Mouse (Mus musculus) layer of hippocampus, postnatal 14 days (tissue): ENCODE measurements around the gene Nfu1. TPM values are rescaled to one million over a fixed set of nuclear protein-coding genes. Genes with fewer than 3 reads are reported as not detected.
A peak's percentile ranks its signal among the peaks of the same experiment; 100 is the strongest.
"Not testable (repeated sequence)": the region's sequence is repeated elsewhere in the genome, so short reads cannot be mapped to it uniquely, and the experiment has no call there.

Experiments
- DNase-seq, 2 experiments: peaks; one replicate each; pipeline ENCODE4 v3.0.0; 2021 to 2022; ENCODE audit warnings: low spot score in 2 of 2, mixed read lengths in 1 of 2
- total RNA-seq, 2 experiments: library from RNA; stranded (reverse); gene quantifications; 2 replicates each; pipeline ENCODE4 v1.2.3; 2021

Nfu1 gene
- total RNA-seq, 2 experiments from 2014 or later, result 55.3 to 60.7 TPM

DNA sequence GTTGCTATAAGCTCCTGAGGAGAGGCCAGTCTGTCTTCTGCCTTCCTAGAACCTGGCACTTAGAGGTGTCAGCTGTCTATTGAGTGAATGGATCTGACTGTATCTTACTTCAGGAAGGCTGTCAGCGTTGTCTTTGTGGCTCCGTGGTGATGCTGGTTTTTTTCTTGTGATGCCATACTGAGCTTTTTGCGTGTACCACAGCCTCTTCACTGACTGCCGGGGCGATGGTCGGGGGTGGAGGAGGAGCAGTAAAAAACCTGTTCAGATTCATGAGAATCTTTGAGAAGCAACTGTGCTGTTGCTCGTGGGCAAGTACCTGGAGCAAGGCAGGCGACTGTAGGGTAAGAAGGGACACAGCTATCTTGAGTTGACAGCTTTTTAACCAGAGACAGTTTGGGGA, 9.8 kb downstream of the Nfu1 start:
- DNase-seq, result no peak

DNA sequence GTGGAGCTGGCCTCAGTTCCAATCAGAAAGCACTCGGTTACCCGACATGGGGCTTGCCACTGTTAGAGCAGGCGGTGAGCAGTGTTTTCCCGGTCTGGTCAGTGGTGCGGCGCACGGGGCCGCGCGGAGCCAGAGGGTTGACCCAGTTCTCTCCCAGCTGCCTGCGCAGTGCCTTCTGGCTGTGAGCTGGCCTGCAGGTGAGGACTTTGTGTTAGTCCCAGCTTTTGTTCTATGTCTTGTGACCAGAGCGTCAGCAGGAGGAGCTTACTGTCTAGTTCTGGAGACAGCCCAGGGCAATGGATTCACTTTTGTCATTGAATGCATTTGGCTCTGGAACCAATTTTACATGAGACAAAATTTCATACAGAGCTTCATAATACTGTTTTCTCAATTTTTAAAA, 12.8 kb downstream of the Nfu1 start:
- no peak for DNase-seq

DNA sequence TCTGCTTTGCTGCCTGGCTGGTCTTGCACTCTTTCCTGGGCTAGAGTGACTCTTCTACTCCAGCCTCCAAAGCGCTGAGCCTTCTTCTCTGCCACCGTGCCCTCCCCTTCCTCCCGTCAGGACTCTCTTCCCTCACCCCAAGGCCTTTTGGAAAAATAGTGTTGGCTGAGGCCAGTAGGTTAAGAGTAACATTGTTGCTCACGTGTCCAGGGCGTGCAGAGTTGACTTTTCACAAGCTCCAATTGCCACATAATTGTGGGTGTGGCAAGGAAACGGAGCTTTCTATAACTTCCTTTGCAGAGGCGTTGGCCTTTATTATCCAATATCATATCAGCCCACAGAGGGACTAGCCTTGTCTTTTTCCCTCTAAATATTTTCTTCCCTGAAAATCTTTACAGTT, 17.9 kb downstream of the Nfu1 start:
- no peak for DNase-seq

DNA sequence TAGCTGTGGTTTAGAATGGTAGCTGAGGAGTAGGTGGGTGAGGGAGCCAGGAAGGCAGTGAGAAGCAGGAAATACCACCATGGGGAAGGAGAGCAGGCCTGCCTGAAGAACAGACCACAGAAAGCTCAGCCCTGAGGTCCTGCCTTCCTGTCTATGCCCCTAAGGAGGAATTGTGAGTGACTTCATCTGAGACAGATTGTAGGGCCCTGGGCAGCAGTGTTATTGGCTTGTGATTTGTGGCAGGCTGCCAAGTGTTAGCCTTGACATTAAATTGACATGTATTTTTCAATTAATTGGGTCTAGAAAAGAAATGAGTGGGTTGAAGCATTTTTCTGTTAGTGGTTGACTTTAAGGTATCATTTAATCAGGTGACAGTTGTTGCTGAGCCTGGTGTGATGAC, 19.8 kb downstream of the Nfu1 start:
- no peak for DNase-seq

DNA sequence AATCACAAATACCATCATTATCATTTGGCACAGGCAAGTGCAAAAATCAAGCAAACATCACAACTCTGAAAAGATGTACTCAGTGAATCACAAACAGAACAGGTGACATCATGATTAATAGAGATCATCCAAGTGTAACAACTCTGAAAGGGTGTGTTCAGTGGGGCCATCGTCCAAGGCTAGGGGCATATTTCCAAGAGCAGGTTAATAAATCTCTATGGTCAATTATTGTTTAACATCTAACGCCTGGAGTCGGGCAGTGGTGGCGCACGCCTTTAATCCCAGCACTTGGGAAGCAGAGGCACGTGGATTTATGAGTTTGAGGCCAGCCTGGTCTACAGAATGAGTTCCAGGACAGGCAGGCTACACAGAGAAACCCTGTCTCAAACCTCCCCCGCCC, 22.3 kb downstream of the Nfu1 start:
- not testable (repeated sequence) for DNase-seq

DNA sequence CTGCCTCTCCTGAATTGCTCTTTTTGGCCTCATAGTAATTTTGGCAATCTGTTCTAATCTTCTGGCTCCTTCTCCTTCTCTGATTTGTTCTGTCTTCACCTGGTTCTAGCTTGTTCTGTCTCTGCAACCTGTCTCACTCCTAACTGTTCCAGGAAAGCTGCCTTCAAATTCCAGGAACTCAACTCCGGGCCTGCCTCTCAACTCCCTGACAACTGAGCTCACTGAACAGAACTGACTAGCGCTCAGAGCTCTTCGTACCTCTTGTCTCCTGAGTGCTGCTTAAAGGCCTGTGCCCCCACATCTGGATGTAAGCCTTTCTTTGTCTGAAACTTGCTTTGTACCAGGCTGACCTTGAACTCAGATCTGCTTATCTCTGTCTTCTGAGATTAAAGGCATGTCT, 23.4 kb downstream of the Nfu1 start:
- DNase-seq, result no peak

DNA sequence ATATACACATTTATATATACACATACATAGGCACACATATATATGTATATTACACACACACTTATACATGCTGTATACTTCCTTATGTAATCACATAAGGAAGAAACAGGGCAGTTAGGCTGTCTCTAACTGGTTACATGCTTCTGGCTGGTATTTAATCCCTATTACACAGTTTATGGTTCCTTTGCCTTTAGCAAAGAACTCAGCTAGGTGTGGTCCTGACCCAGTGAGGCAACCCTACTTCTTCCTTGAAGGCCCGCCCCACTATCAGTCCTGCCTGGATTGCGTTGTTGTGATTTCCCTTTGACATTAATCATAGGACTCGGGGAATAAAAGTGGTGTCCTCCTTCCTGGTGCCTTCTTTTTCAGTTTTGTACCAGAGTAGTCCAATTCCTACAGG, 25.4 kb downstream of the Nfu1 start:
- DNase-seq, result no peak

DNA sequence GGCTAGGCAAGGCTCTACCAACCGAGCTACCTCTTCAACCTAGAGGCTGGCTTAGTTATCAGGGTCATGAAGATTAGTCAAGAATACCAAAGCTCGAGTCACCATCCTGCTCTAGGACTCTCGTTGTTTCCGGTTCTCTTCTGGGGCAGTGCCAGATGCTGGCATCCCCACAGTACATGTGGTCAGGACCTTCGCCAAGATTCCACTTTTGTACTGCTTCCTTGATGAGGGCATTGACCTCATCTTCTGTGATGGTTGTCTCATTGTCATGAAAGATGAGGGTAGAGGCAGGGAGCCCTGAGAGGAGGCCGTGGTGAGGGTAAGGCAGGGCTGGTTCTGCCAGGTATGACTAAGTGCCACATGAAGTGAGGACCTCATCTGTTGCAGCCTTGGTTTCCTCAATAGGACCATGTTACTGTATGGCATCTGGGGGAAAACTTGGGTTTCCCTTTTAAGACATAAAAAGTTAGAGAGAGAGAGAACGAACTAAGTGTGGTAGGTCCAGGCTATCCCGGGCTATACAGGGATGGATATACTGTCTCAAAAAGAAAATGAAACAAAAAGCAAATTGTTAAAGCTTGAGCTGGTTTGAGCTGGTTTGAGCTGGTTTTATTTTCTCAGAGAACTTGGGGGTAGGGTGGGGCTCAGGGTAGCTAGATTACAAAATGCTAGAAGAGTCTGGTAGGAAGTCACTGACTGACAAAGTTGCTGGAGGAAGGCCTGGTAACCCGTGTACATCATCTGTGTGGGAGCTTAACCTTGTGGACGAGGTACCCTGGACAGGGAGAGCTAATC, 29.0 kb downstream of the Nfu1 start:
- no peak for DNase-seq

DNA sequence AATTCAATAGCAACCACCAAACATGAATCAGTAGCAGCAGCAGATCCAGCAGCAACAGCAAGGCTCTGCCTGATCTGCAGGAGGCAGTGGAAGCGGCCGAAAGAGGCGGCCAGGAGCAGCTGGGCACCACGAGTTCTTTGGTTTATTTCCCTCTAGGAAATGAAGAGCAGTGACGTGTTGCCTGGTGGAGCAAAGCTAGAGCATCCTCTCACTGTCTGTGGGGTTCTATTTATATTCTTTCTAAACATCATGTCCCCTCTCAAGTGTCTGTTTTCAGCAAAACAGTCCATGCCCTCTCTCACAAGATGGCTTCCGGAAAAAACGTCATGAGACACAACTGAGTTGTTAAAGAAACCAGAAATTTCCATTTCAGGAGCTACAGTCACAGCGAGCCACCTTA, 30.1 kb downstream of the Nfu1 start:
- DNase-seq, result no peak

DNA sequence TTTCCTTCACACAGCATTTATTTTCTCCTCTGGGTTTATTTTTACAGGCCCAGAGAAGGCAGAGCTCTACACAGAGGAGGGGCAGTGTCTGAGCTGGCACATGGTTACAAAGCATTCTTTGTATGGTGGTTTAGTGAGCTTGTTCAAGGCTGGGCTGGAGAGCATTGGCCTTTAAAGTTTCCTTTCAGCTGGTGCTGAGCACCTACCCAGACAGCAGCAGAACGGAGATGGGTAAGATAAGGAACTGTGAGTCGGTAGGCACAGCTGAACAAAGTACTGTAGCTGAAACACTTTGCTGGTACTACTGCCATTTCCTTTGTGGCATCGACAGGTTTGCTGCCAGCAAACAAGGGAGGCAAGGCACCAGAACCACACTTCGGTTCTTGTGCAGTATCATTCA, 31.9 kb downstream of the Nfu1 start:
- DNase-seq, result peak in 1 of 2 experiments; percentile 33

DNA sequence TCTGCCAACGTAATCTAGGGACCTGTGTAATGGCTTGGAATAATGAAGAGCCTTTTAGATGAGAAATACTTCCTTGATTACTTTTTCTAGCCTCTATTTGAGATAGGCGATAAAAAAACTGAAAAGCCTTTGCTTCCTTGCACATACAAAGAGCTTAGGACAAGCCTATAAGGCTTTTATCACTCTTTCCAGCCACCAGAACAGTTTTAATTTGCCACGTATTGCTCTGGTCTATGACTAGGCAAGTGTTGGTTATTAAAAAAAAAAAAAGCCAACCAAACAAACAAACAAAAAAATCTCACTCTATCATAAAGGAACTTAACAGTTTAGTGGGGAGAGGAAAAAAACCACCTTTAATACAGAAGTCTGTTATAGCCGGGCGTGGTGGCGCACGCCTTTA, 32.4 kb downstream of the Nfu1 start:
- DNase-seq, result no peak

DNA sequence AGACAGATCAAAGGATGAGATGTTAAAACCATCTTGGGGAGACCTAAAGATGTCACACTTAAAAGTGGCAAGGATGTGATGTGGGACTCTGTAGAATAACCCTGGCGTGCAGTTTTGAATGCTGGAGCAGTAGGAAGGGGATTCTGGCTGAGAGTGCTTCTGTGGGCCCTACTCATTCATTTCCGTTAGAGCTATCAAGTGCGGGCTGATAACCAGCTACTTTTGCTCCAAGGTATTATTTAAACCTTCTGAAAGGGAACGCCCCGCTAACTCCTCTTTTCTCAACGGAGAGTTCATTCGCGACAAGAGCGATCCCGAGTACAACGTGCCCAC, 32.9 kb downstream of the Nfu1 start:
- no peak for DNase-seq

DNA sequence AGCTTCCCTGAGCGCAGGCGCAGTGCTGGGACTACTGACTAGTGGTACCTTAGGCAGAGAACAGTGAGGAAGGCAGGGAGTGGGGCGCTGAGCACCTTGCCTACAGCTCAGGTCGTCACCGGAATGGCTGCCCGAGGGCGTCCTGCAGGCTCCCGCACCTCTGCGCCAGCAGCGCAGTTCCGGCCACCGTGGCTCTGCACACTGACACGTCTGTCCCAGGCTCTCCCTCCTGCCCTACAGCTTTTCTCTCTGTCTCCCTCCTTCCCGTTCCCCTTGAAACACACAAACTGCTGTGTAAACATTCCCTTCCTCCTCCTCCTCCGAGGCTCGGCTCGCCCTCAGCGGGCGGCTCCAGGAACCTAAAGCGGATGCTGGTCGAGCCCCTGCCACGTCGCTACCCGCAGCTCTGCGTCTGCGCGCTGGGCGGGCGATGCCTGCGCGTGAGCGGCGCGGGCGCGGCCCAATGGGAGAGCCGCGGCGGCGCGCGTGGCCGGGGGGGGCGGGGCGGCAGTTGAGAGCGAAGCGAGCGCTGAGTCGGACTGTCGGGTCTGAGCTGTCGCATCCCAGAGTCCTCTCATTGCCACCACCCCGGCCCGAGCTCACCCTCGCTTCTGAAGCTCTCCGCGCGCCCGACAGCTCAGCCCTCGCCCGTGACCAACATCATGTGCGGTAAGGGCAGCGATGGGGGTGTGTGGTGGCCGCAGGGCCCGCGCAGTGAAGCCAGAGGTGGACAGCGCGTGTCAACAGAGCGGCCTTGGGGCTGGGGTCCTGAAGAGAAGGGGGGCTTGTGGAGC, 33.5 kb downstream of the Nfu1 start, which contains the start of gene Gfpt1:
Gene Gfpt1 (plus strand): TSS at position 510 of the 794 bp plus-strand sequence.
- DNase-seq, result peak; percentile 91 to 94

DNA sequence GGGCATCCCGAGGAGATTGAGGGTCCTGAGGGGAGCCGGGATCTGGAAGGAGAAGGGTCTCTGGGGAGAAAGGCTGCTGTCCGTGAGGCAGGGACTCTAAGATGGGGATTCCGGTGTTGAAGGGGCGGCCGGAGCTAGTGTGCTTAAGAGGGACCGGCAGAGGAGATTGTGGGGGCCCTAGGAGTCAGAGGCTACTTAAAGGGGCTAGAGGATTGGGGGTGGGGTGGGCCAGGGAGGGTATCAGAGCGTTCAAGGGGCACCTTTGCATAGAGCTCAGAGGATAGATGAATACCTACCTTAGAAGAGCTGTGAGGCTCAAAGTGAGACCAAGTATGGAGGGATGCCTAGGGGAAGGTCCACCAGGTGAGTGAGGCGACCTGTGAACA, 34.1 kb downstream of the Nfu1 start:
- no peak for DNase-seq

DNA sequence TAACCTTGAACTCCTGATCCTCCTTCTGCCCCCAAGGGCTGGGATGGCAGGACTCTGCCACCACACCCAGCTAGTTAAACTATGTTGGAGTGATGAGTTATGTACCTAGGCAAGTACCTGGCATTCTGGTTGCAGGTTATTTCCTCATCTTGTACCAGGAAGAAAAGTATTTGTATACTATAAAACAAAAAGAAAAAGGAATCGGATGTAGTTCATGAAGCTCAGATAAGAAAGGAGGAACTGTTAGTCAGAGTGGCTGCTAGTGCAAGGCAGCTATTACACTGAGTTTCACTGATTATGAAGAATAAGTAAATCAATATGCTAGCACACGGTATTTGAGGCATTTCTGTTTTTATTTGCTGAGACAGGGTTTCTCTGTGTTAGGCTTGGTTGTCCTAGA, 35.9 kb downstream of the Nfu1 start:
- no peak for DNase-seq

DNA sequence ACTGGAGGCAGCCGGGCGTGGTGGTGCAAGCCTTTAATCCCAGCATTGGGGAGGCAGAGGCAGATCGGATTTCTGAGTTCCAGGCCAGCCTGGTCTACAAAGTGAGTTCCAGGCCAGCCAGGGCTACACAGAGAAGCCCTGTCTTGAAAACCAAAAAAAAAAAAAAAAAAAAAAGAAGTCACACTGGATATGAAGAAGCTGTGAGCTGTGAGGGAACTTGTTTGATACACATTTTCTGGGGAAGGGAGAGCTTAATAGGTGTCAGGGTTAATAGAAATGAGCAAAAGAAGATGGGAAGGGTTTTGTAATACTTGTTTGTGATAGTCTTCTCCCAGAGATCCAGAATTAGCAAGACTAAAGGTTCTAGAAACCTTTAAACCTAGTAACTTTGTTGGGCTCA, 36.5 kb downstream of the Nfu1 start:
- DNase-seq, result no peak

DNA sequence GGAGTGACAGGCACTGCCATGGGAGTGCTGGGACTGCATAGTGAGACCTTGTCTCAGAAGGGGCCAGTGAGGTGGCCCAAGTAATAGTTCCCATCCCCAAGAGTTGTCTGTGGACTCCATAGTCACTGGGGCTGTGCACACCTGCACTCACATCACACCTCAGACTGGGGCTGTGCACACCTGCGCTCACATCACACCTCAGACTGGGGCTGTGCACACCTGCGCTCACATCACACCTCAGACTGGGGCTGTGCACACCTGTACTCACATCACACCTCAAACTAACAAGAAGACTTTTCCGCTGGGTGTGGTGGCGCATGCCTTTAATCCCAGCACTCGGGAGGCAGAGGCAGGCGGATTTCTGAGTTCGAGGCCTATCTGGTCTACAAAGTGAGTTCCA, 39.7 kb downstream of the Nfu1 start:
- not testable (repeated sequence) for DNase-seq

DNA sequence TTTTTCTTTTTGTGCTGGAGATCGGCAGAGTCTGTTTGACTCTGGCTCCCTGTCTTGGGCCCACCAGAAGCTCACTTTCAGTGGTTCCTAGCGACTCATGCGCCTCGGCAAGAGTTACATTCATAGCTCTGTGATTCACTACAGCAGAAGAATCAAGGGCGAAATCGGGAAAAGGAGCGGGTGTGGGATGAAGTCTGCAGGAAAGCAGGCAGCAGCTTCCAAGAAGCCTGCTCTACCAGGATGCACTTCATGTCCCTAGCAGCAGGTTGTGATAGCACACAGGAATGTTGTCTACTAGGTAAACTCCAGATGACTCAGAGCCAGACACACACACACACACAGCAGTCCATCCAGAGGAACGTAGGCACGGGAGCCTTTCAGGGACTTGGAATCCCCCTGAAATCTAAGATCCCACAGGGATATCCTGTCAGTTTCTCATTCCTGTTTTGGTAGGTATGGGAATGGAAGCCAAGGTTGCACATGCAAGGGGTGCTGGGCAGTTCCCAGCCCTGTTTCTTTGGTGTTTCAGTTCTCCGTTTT, 42.9 kb downstream of the Nfu1 start:
- no peak for DNase-seq

DNA sequence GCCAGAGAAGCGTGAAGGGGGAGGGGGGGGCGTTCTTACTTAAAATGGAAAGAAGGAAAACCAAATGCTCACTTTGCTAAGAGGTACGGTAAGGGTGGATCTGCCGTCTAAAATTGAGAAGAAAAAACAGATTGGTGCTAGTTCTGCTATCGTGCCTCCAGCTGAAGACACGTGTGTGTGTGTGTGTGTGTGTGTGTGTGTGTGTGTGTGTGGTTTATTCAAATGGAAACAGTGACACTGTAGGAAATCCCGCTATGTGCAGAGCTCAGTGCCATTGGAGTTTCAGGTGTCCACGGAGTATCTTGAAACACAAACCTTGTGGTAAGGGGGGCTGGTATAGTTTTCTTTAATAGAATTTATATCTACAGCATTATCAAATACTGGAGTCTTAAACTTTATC, 45.2 kb downstream of the Nfu1 start:
- no peak for DNase-seq

DNA sequence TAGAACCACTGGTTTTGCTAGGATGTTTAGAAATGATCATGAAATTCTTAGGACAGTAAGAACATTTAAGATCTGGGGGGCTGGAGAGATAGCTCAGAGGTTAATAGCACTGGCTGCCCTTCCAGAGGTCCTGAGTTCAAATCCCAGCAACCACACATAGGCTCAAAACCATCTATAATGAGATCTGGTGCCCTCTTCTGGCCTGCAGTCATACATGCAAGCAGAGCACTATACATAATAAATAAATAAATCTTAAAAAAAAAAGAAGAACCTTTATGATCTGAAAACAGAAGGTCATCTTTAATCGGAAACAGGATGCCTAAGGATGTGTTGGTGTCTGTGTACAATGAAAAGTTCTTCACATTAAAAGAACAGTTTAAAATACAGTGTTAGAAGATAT, 50.7 kb downstream of the Nfu1 start:
- DNase-seq, result no peak

DNA sequence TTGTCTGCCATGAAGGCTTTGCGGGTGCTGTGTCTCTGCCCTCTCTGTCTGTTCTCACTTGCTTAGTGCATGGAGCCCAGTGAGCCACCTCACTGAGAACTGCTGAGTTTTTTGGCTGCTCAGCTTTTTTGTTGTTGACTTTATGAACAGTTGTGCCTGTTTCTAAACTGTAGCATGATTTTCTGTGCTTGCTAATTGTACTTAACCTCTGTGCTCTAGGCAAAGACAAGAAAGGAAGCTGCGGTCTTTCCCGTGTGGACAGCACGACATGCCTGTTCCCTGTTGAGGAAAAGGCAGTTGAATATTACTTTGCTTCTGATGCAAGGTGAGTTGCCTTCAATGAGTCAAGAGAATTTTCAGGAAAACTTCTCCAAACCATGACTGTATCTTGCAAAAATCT, 54.5 kb downstream of the Nfu1 start:
- no peak for DNase-seq

DNA sequence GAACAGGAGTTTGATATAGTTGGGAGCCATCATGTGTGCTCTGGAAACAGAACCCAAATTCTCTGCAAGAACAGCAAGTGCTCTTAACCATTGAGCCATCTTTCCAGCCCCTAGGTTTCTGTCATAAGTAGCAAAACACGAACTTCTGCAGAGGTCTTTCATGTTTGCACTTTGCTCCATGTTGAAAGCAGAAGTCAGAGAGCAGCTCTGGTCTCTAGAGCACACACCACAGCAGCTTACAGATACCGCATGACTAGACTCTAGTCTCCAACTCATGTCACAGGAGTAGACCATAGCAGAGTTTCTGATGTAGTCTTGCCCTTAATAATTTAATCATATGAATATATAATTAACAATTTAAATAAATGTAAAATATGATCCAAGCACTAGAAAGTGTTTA, 59.2 kb downstream of the Nfu1 start:
- DNase-seq, result no peak
